Mouse (Mus musculus) megakaryocyte progenitor cell, adult 5-6 weeks (primary cell): ENCODE data around the gene Ap4m1. TPM values are rescaled to one million over a fixed set of nuclear protein-coding genes. Genes with fewer than 3 reads are reported as not detected.

Experiments
- ATAC-seq: replicated peaks from 2 replicates; pipeline ENCODE4 v1.8.0; 2016; ENCODE audit warnings: mild to moderate bottlenecking, moderate TSS enrichment, inconsistent platforms; ENCODE audit not compliant: poor library complexity
- total RNA-seq, 2 experiments: library from RNA; stranded (forward) in 1 of 2; stranded (reverse) in 1 of 2; fragments of 157-497, 149-512 nt in 1 of 2; fragments of 200-1000 nt in 1 of 2; gene quantifications; 2 replicates each; pipeline versions ENCODE4 v1.2.3 to v1.2.4; 2015 to 2017

Gene Ap4m1
- total RNA-seq (2015), result 14.3 and 15.9 TPM in 2 replicates
- total RNA-seq (2017), result 34.1 and 36.9 TPM in 2 replicates

- peak; percentile 68 for ATAC-seq
Observed at GRCm38 (mm10) chr5:138171695-138172491, at the start of gene Ap4m1, which contains the start of gene Mcm7. Gene Ap4m1 (plus strand): TSS chr5:138172002. Gene Mcm7 (minus strand): TSS chr5:138172422.

GRCm38 (mm10) chr5:138132425-138133064 is 39.3 kb upstream of the Ap4m1 start:
- no peak for ATAC-seq

- ATAC-seq, result peak; percentile 76
Observed at GRCm38 (mm10) chr5:138137257-138137656, 34.5 kb upstream of the Ap4m1 start.

GRCm38 (mm10) chr5:138137935-138138549 is 33.8 kb upstream of the Ap4m1 start:
- peak; percentile 89 for ATAC-seq

GRCm38 (mm10) chr5:138138585-138138984 is 33.2 kb upstream of the Ap4m1 start:
- peak; percentile 47 for ATAC-seq

GRCm38 (mm10) chr5:138154390-138154789 is 17.4 kb upstream of the Ap4m1 start:
- ATAC-seq, result no peak

GRCm38 (mm10) chr5:138155443-138155976 is 16.3 kb upstream of the Ap4m1 start, which contains the start of gene Zfp113:
Gene Zfp113 (minus strand): TSS chr5:138155744.
- ATAC-seq, result peak; percentile 97

GRCm38 (mm10) chr5:138160224-138160762 is 11.5 kb upstream of the Ap4m1 start:
- ATAC-seq, result no peak

- ATAC-seq, result peak; percentile 95
Observed at GRCm38 (mm10) chr5:138160842-138161665, 10.7 kb upstream of the Ap4m1 start, which contains the start of gene Cops6. Gene Cops6 (plus strand): TSS chr5:138161071.

- ATAC-seq, result no peak
Observed at GRCm38 (mm10) chr5:138163046-138163445, 8.8 kb upstream of the Ap4m1 start.

- ATAC-seq, result no peak
Observed at GRCm38 (mm10) chr5:138163610-138164009, 8.2 kb upstream of the Ap4m1 start.

- ATAC-seq, result no peak
Observed at GRCm38 (mm10) chr5:138165594-138165993, 6.2 kb upstream of the Ap4m1 start.

GRCm38 (mm10) chr5:138170936-138171561 is 753 bp upstream of the Ap4m1 start:
- peak; percentile 63 for ATAC-seq

GRCm38 (mm10) chr5:138173217-138173616 is 1.4 kb downstream of the Ap4m1 start:
- ATAC-seq, result peak; percentile 13

GRCm38 (mm10) chr5:138186950-138187638 is 15.3 kb downstream of the Ap4m1 start, which contains the start of the genes Taf6 and Cnpy4:
Gene Taf6 (minus strand): TSS chr5:138187451.
Gene Cnpy4 (plus strand): TSS chr5:138187485.
- ATAC-seq, result peak; percentile 76

GRCm38 (mm10) chr5:138187661-138188306 is 16.0 kb downstream of the Ap4m1 start:
- ATAC-seq, result peak; percentile 83

- ATAC-seq, result peak; percentile 83
Observed at GRCm38 (mm10) chr5:138193771-138194727, 22.2 kb downstream of the Ap4m1 start, which contains the start of gene Mblac1. Gene Mblac1 (plus strand): TSS chr5:138194314.
